Mouse (Mus musculus): ENCODE results near the gene St6galnac3.

DNA sequence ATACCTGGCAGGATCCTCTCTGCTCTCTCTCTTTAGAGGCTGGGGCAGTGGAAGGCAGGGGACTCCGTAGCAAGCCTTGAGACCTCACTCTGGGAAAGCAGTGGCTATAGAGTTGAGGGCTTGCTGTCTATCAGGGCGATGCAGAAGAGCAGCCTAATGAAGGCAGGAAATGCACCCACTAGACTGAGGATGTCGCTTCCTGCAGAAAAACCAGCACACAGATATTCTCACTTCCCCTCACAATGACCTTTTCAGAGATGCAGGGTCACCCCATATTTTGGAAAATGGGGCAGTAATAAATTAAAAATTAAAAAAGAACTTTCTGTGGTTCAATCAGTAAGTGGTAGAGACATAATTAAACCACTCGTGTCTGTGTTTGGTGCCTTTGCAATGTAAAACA, 4.1 kb downstream of the St6galnac3 start:
- TF ChIP-seq CTCF (IDR thresholded peaks at IDR 0.05; ENCODE audit: control insufficient read depth, insufficient read depth, insufficient read length) (no peak), CEBPB (IDR thresholded peaks at IDR 0.05; ENCODE audit: low read depth) (no peak)
